Mouse (Mus musculus) 3T3-L1 (cell line): ENCODE results near the gene Tas2r126.
"Not testable (repeated sequence)": the region's sequence is repeated elsewhere in the genome, so short reads cannot be mapped to it uniquely, and the experiment has no call there.

Source experiments
- DNase-seq: peaks from one replicate; pipeline ENCODE4 v3.0.0-alpha.2; 2015; ENCODE audit warnings: low read depth, low spot score

Tas2r126 gene

GRCm38 (mm10) chr6:42434446-42434845 is at the start of gene Tas2r126:
Gene Tas2r126, plus strand, starts transcription at chr6:42434535.
- no peak for DNase-seq

- no peak for DNase-seq
Measured at GRCm38 (mm10) chr6:42385635-42386034, 48.7 kb upstream of the Tas2r126 start.

- DNase-seq, result peak; percentile 42
Measured at GRCm38 (mm10) chr6:42391796-42392330, 42.5 kb upstream of the Tas2r126 start.

- peak; percentile 100 for DNase-seq
Measured at GRCm38 (mm10) chr6:42395960-42396809, 38.1 kb upstream of the Tas2r126 start.

GRCm38 (mm10) chr6:42397041-42397657 is 37.2 kb upstream of the Tas2r126 start:
- DNase-seq, result peak; percentile 65

- DNase-seq, result no peak
Measured at GRCm38 (mm10) chr6:42398285-42398684, 36.0 kb upstream of the Tas2r126 start.

- no peak for DNase-seq
Measured at GRCm38 (mm10) chr6:42398998-42399397, 35.3 kb upstream of the Tas2r126 start.

GRCm38 (mm10) chr6:42399938-42400337 is 34.4 kb upstream of the Tas2r126 start, which contains the start of gene Tas2r143:
Gene Tas2r143, plus strand, starts transcription at chr6:42400238.
- DNase-seq, result no peak

- DNase-seq, result no peak
Measured at GRCm38 (mm10) chr6:42405134-42405533, 29.2 kb upstream of the Tas2r126 start, which contains the start of gene Tas2r135. Gene Tas2r135, plus strand, starts transcription at chr6:42405434.

GRCm38 (mm10) chr6:42419443-42419842 is 14.9 kb upstream of the Tas2r126 start:
- DNase-seq, result peak; percentile 91

GRCm38 (mm10) chr6:42421439-42421838 is 12.9 kb upstream of the Tas2r126 start:
- DNase-seq, result peak; percentile 40

GRCm38 (mm10) chr6:42424472-42424871 is 9.9 kb upstream of the Tas2r126 start:
- no peak for DNase-seq

GRCm38 (mm10) chr6:42426337-42426736 is 8.0 kb upstream of the Tas2r126 start:
- DNase-seq, result no peak

- peak; percentile 84 for DNase-seq
Measured at GRCm38 (mm10) chr6:42433554-42433953, 781 bp upstream of the Tas2r126 start.

- no peak for DNase-seq
Measured at GRCm38 (mm10) chr6:42435490-42435889, 1.2 kb downstream of the Tas2r126 start.

GRCm38 (mm10) chr6:42441395-42441794 is 7.1 kb downstream of the Tas2r126 start:
- peak; percentile 21 for DNase-seq

GRCm38 (mm10) chr6:42444491-42444890 is 10.2 kb downstream of the Tas2r126 start:
- peak; percentile 64 for DNase-seq

- no peak for DNase-seq
Measured at GRCm38 (mm10) chr6:42447381-42447780, 13.0 kb downstream of the Tas2r126 start.

- DNase-seq, result no peak
Measured at GRCm38 (mm10) chr6:42465096-42465495, 30.8 kb downstream of the Tas2r126 start, which contains the start of gene Olfr458. Gene Olfr458, minus strand, starts transcription at chr6:42465196.

- DNase-seq, result peak; percentile 68
Measured at GRCm38 (mm10) chr6:42470542-42470941, 36.2 kb downstream of the Tas2r126 start.

- DNase-seq, result not testable (repeated sequence)
Measured at GRCm38 (mm10) chr6:42471298-42471697, 37.0 kb downstream of the Tas2r126 start.

- no peak for DNase-seq
Measured at GRCm38 (mm10) chr6:42476235-42476634, 41.9 kb downstream of the Tas2r126 start, which contains the start of gene Olfr457. Gene Olfr457, minus strand, starts transcription at chr6:42476335.
